10 mouse cellular contexts compared by ENCODE assay signal in genomic region chr13:56634139-56634615, GRCm38 (mm10). TPM values are rescaled to one million over a fixed set of nuclear protein-coding genes. Genes with fewer than 3 reads are reported as not detected.
A peak's percentile ranks its signal among the peaks of the same experiment; 100 is the strongest.
DNase-seq lines count a peak whose midpoint lies in the region; ATAC-seq lines count a peak whose summit lies in the region.
"Had no signal": no experiment of that assay in that cellular context is flagged by ENCODE, and none has a peak within 500 bp of the region (broad histone marks: within the 10 kb centered on the region; RNA-seq: fewer than 3 reads in every experiment).

No protein-coding gene starts in this region.

- H3K4me1 ChIP-seq in forebrain, embryonic 10.5 days = peaks cover 30% of the 10 kb centered on the region
- H3K4me1 ChIP-seq in forebrain, embryonic 14.5 days (ENCODE audit: control insufficient read depth, insufficient read depth, low read length) = no peaks in the 10 kb centered on the region
- H3K4me1 ChIP-seq in liver, embryonic 13.5 days (replicated peaks) = peaks cover 13% of the 10 kb centered on the region
- H3K4me1 ChIP-seq in intestine, embryonic 15.5 days (replicated peaks) = peaks cover 50% of the 10 kb centered on the region
- H3K4me1 ChIP-seq in neural tube, embryonic 15.5 days = peaks cover 16% of the 10 kb centered on the region
- H3K4me1 ChIP-seq: midbrain, embryonic 12.5 days had no signal

- H3K9me3 ChIP-seq in forebrain, embryonic 10.5 days = no peaks in the 10 kb centered on the region
- H3K9me3 ChIP-seq in forebrain, embryonic 14.5 days (replicated peaks; ENCODE audit: control insufficient read depth, low read length) = no peaks in the 10 kb centered on the region
- H3K9me3 ChIP-seq in liver, embryonic 13.5 days (replicated peaks) = no peaks in the 10 kb centered on the region
- no peaks in the 10 kb centered on the region for H3K9me3 ChIP-seq in intestine, embryonic 15.5 days
- H3K9me3 ChIP-seq in neural tube, embryonic 15.5 days (replicated peaks) = no peaks in the 10 kb centered on the region
- H3K9me3 ChIP-seq: midbrain, embryonic 12.5 days had no signal

- H3K27me3 ChIP-seq in forebrain, embryonic 10.5 days (ENCODE audit: poor library complexity, severe bottlenecking) = no peaks in the 10 kb centered on the region
- H3K27me3 ChIP-seq in forebrain, embryonic 14.5 days (replicated peaks; ENCODE audit: control insufficient read depth, insufficient read depth, low read length) = no peaks in the 10 kb centered on the region
- no peaks in the 10 kb centered on the region for H3K27me3 ChIP-seq in liver, embryonic 13.5 days
- no peaks in the 10 kb centered on the region for H3K27me3 ChIP-seq in intestine, embryonic 15.5 days (replicated peaks)
- H3K27me3 ChIP-seq in neural tube, embryonic 15.5 days (replicated peaks) = no peaks in the 10 kb centered on the region
- H3K27me3 ChIP-seq: midbrain, embryonic 12.5 days; Patski had no signal

- H3K4me2 ChIP-seq in forebrain, embryonic 14.5 days (ENCODE audit: low read length) = no peak overlapping the region
- no peak overlapping the region for H3K4me2 ChIP-seq in liver, embryonic 13.5 days
- H3K4me2 ChIP-seq in intestine, embryonic 15.5 days (replicated peaks) = 0 out of 2 replicates have a peak overlapping the region, but pooled peaks have one; percentile 14
- H3K4me2 ChIP-seq in neural tube, embryonic 15.5 days = 0 out of 2 replicates have a peak overlapping the region, but pooled peaks have one; percentile 2
- H3K4me2 ChIP-seq: midbrain, embryonic 12.5 days had no signal

- H3K36me3 ChIP-seq in forebrain, embryonic 10.5 days (replicated peaks) = peaks cover 12% of the 10 kb centered on the region
- no peaks in the 10 kb centered on the region for H3K36me3 ChIP-seq in forebrain, embryonic 14.5 days (ENCODE audit: control insufficient read depth, insufficient read depth, low read length)
- H3K36me3 ChIP-seq in liver, embryonic 13.5 days = no peaks in the 10 kb centered on the region
- H3K36me3 ChIP-seq in intestine, embryonic 15.5 days = peaks cover 3% of the 10 kb centered on the region; the same call in 1 of the 2 replicates
- no peaks in the 10 kb centered on the region for H3K36me3 ChIP-seq in neural tube, embryonic 15.5 days
- H3K36me3 ChIP-seq: midbrain, embryonic 12.5 days had no signal

- no peak for ATAC-seq in forebrain, embryonic 14.5 days
- ATAC-seq in liver, embryonic 13.5 days (ENCODE audit: low read depth) = no peak
- peak; percentile 17; the same call in 1 of the 2 replicates for ATAC-seq in intestine, embryonic 15.5 days
- no peak for ATAC-seq in neural tube, embryonic 15.5 days (ENCODE audit: low FRiP score)

- no peak overlapping the region for H3K4me3 ChIP-seq in forebrain, embryonic 10.5 days
- H3K4me3 ChIP-seq in forebrain, embryonic 14.5 days (ENCODE audit: low read depth, low read length) = no peak overlapping the region
- no peak overlapping the region for H3K4me3 ChIP-seq in liver, embryonic 13.5 days (replicated peaks)
- H3K4me3 ChIP-seq in intestine, embryonic 15.5 days (replicated peaks) = no peak overlapping the region
- H3K4me3 ChIP-seq in neural tube, embryonic 15.5 days (replicated peaks) = no peak overlapping the region
- H3K4me3 ChIP-seq: midbrain, embryonic 12.5 days had no signal

- peak overlapping the region; percentile 66 for H3K27ac ChIP-seq in forebrain, embryonic 10.5 days
- no peak overlapping the region for H3K27ac ChIP-seq in forebrain, embryonic 14.5 days (ENCODE audit: low read depth, low read length)
- peak overlapping the region; percentile 29; the same call in 1 of the 2 replicates for H3K27ac ChIP-seq in liver, embryonic 13.5 days
- peak overlapping the region; percentile 87 for H3K27ac ChIP-seq in intestine, embryonic 15.5 days
- peak overlapping the region; percentile 45; the same call in 1 of the 2 replicates for H3K27ac ChIP-seq in neural tube, embryonic 15.5 days (replicated peaks)
- H3K27ac ChIP-seq: midbrain, embryonic 12.5 days had no signal

- intact Hi-C loops in gastrocnemius, postnatal 14 days (cut with DNase I; ENCODE audit: low total_unique reads) = loop anchor here (10.0 kb wide), 1 partner anchor 159 kb away; no protein-coding TSS in a partner anchor

- no peak overlapping the region for H3K9ac ChIP-seq in forebrain, embryonic 14.5 days (ENCODE audit: low read length)
- no peak overlapping the region for H3K9ac ChIP-seq in liver, embryonic 13.5 days
- no peak overlapping the region for H3K9ac ChIP-seq in intestine, embryonic 15.5 days
- no peak overlapping the region for H3K9ac ChIP-seq in neural tube, embryonic 15.5 days (replicated peaks)
- H3K9ac ChIP-seq: midbrain, embryonic 12.5 days had no signal

- 39% methylated on average over 7 of the region's 7 CpGs for WGBS in forebrain, embryonic 10.5 days
- WGBS in forebrain, embryonic 14.5 days = 31% methylated on average over 7 of the region's 7 CpGs
- WGBS in liver, embryonic 13.5 days (ENCODE audit: insufficient replicate concordance) = 18% methylated on average over 7 of the region's 7 CpGs
- 12% methylated on average over 7 of the region's 7 CpGs for WGBS in intestine, embryonic 15.5 days
- 24% methylated on average over 7 of the region's 7 CpGs for WGBS in neural tube, embryonic 15.5 days

- DNase-seq in forebrain, embryonic 10.5 days (ENCODE audit: extremely low spot score, low spot score) = peak; percentile 24
- DNase-seq in forebrain, embryonic 14.5 days (ENCODE audit: low spot score) = no peak
- no peak for DNase-seq in liver, embryonic 13.5 days
- DNase-seq in liver = no peak
- no peak for DNase-seq in thymus, postnatal 10 days (ENCODE audit: low spot score in 2 of 2)
- no peak for DNase-seq in gastrocnemius, postnatal 14 days

RNA-seq across cellular contexts. Expression of gene Tgfbi, which starts 24.9 kb away (rescaled TPM):
- 20.1 and 22.1 TPM in 2 replicates for polyA plus RNA-seq in forebrain, embryonic 10.5 days (2016; fragmentation: Nextera tagmentation; extraction: Ambion mirVana)
- 3.0 and 3.8 TPM in 2 replicates for polyA plus RNA-seq in forebrain, embryonic 14.5 days (2014; fragmentation: Nextera tagmentation; extraction: Ambion mirVana)
- polyA plus RNA-seq in liver, embryonic 13.5 days (2015; fragmentation: Nextera tagmentation; extraction: Ambion mirVana) = 9.7 and 10.5 TPM in 2 replicates
- 120 and 123 TPM in 2 replicates for polyA plus RNA-seq in intestine, embryonic 15.5 days (2015; fragmentation: Nextera tagmentation; extraction: Ambion mirVana)
- polyA plus RNA-seq in neural tube, embryonic 15.5 days (2015; fragmentation: Nextera tagmentation; extraction: Ambion mirVana) = 7.7 and 26.4 TPM in 2 replicates
- 10 to 100 TPM; 33.5 to 45.6 TPM for total RNA-seq in gastrocnemius, postnatal 14 days (2021)

Comparison
In these comparisons a context has a peak if more than half of its experiments do, and no peak if none do; other contexts are left out.
1. H3K4me2 ChIP-seq: peak in intestine, embryonic 15.5 days (single experiment) and neural tube, embryonic 15.5 days (single experiment); none in forebrain, embryonic 14.5 days (single experiment) and liver, embryonic 13.5 days (single experiment).